Mouse (Mus musculus) B cell, adult 67 days (primary cell): ENCODE measurements around the gene Uba6. TPM values are rescaled to one million over a fixed set of nuclear protein-coding genes. Genes with fewer than 3 reads are reported as not detected.

Experiments
- total RNA-seq, 2 experiments: library from RNA; stranded (reverse); gene quantifications; 4 replicates each; pipeline ENCODE4 v1.2.4; 2023

Gene Uba6
- total RNA-seq: 10 to 100 TPM; 21.4 to 22.9 TPM

GRCm38 (mm10) chr5:86172449-86173161 is at the start of gene Uba6:
TSS of gene Uba6 (minus strand) at chr5:86172803.

GRCm38 (mm10) chr5:86197801-86198200 is 25.2 kb upstream of the Uba6 start, which contains the start of gene Gnrhr:
TSS of gene Gnrhr (minus strand) at chr5:86197901.

GRCm38 (mm10) chr5:86071538-86071937 is 101.1 kb downstream of the Uba6 start, which contains the start of gene Stap1:
TSS of gene Stap1 (plus strand) at chr5:86071746.

GRCm38 (mm10) chr5:86065101-86065875 is 107.3 kb downstream of the Uba6 start, which contains the start of gene Cenpc1:
TSS of gene Cenpc1 (minus strand) at chr5:86065583.

Other genes with a start within 250 kb of the Uba6 start
- gene Cenpc1, start 107.2 kb downstream of the Uba6 start, total RNA-seq: 10 to 100 TPM; 24.0 to 26.5 TPM
- gene Stap1, start 101.1 kb downstream of the Uba6 start, total RNA-seq: 100 to 1,000 TPM; 283 to 334 TPM
- not detected for gene Gnrhr, start 25.1 kb upstream of the Uba6 start, total RNA-seq
- gene Tmprss11c, start 116.5 kb upstream of the Uba6 start, total RNA-seq: not detected
- gene Tmprss11d, start 200.6 kb upstream of the Uba6 start, total RNA-seq: not detected